Mouse (Mus musculus) CH12.LX (cell line): Measurements from ENCODE around the gene Adamts14.

Experiments used
- BHLHE40 ChIP-seq: IDR thresholded peaks from 2 replicates; pipeline ENCODE4 v1.6.1; 2011; ENCODE audit warnings: mild to moderate bottlenecking, low read depth, low read length, improper control_type of control experiment
- POLR2A ChIP-seq: IDR thresholded peaks from 2 replicates; pipeline ENCODE4 v1.6.1; 2011; ENCODE audit warnings: low read depth, mild to moderate bottlenecking, improper control_type of control experiment, low read length
- SIN3A ChIP-seq: IDR thresholded peaks from 2 replicates; pipeline ENCODE4 v1.6.1; 2012; ENCODE audit warnings: low read length, improper control_type of control experiment, inconsistent platforms

- TF ChIP-seq BHLHE40 (no peak), SIN3A (no peak), POLR2A (no peak)
These were observed 11.1 kb upstream of the Adamts14 start for GRCm38 (mm10) chr10:61284309-61284708.
